Mouse (Mus musculus): ENCODE results near the gene Gm45716.
A peak's percentile ranks its signal among the peaks of the same experiment; 100 is the strongest.
"Not testable (repeated sequence)": the region's sequence is repeated elsewhere in the genome, so short reads cannot be mapped to it uniquely, and the experiment has no call there.

Gene Gm45716

DNA sequence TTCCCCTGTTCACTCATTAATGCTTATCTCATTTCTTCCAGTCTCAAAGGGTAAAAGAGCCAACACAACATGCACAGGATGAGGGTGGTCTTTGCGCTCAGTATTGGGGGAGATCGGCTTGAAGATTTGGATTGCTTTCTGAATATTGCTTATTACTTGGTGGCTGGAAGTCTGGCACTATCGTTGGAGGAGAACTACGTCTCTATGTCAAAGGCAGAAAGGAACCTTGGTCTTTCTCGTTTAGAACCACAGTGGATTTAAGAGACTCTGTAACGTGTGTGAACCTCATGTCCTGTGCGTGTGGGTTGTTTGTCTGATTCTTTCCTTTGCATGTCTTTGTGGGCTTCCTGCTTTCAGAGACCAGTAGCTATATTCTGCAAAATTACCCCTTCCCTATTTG is 63.2 kb downstream of the Gm45716 start:
- DNase-seq: no peak

DNA sequence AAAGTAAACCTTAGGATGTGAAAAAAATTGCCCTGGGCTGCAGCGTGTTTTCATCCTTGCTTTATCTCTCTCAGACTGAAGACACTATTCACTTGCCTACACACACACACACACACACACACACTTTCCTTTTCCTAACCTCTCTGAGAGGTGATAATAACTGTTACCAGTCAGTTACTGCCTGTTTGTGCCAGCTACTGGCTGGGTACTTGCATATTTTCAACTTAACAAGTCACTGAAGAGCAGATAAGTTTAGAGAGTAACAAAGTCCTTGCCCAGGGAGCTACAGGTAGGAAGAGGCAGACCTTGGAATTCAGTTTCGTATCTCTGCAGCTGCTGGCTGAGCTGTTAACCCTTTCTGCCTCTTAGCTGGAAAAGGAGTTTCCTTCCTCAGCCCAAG is 64.4 kb downstream of the Gm45716 start:
- no peak for DNase-seq

DNA sequence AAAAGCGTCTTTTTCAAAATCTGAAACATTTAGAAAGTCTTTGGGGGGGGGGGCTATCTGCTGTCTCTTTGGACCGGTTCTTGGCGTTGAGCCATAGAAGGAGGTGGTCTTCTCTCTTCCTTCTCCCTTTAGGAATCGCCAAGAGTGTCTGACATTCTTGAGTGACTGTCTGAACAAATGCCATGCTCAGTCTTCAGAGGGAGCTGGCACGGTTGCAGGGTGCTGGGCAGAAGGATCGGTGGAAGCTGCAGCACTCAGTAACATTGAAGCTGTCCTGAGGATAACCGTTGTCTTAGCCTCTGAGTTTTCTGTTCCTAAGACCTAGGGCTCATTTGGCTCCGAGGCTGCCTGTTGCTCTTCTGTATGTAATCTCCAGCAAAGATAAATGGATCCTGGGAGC is 64.9 kb downstream of the Gm45716 start:
- DNase-seq: no peak

DNA sequence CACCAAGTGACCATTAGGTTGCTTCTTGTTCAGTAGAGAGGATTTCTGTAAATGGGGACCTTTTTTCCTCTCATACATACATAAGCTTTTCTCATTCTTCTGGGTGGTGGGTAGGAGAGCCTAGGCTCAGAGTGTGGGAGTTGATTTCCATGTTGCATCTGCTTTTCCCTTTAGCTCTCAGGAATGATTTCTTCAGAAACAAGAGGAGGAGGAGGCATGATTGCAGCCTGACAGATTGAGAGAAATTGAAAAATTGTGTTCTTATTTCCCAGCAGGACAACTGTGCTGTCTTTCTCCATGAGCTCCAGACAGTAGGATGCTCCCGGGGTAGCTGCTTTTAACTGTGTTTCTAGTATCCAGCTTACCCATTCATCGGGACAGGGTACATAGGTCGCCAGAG is 67.1 kb downstream of the Gm45716 start:
- DNase-seq: no peak

DNA sequence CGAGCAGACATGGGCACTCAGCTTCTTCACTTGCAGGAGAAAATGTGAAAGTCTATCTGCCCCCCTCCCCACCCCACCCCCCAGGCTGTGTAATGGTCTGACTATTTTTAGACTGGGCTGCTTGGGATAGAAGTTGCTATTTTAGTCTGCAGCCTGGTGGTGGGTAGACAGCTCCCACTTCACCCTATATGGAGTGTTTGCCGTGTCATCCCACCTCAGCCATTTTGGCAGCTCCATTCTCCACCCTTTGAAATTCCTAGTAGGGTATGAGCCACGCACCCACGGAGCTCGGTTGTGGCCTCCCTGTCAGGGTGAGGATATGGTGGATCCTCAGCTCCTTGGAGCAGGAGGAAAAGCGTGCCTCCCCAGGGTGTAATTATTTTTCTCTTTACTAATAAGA is 68.2 kb downstream of the Gm45716 start:
- DNase-seq: no peak

DNA sequence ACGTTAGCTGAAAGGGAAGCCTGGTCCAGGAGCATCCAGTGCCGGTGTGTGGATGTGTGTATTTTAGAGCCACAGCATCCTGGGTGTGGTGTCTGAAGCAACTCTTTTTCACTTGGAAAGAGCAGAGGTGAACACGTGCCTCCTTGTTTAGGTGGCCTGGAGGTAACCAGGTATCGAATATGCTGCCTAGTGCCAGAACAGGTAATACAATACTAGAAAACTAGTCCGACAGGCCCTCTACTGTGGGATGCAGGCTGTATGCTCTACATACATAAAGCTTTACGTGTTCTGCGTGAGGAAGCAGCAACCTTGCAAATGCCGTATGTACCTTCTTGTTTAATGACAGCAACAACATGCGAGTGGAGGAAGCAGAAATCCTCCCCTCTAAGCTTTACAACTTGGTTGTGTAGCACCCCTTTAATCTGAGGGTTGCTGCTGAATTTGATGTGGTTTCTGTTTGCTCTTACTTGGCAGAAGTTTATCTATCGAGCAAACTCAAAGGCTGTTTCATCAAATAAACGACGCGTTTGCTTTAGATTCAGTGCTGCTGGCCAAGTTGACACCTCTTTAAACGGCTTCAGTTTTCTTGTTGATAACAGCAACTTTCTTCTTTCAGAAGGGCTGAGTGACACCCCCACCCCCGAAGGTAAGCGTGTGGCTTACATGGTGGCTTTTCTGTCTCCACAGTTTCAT is 69.5 kb downstream of the Gm45716 start:
- DNase-seq: peak in 1 of 2 experiments; percentile 11

DNA sequence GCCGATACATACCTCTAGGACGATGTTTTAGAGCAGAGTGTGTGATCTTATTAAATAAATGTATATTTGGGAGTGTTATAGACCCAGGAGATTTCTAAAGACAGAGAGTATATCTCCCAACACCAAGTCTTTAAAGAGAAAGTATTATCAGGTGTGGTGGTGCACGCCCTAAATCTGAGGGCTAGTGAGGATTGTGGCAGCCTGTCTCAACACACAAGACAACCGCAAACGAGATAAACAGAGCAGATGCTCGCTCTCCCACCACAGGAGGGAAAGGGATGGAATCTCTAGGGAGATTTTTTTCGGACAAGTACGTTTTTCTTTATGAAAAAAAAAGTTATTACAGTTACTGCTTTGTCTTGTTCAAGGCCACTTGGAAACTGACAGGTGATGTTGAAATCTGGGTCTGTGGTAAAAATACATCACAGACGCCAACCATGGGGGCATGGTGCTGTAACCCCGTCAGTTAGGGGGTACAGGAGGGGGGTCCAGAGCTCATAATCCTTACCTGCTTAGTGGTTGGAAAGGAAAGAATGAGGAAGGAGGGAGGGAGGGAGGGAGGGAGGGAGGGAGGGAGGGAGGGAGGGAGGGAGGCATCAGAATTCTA is 70.9 kb downstream of the Gm45716 start:
- no peak for DNase-seq

DNA sequence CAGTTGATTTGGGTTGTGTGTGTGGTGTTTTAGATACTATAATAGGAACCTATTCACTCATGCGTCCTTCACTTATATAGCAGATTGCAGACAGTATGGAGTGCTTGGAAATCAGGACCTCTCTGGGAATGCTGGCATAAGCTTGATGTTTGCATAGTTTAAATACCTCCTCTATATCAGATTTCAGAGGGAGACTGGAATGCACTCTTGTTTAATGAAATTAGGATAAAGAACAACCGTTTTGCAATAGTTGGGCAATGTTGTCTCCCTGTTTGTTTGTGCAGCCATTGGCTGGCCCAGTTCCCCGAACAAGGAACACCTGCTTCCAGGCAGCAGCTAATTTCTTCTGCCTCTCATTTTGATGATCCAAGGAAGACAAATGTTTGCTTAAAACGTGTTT is 71.6 kb downstream of the Gm45716 start:
- no peak for DNase-seq

DNA sequence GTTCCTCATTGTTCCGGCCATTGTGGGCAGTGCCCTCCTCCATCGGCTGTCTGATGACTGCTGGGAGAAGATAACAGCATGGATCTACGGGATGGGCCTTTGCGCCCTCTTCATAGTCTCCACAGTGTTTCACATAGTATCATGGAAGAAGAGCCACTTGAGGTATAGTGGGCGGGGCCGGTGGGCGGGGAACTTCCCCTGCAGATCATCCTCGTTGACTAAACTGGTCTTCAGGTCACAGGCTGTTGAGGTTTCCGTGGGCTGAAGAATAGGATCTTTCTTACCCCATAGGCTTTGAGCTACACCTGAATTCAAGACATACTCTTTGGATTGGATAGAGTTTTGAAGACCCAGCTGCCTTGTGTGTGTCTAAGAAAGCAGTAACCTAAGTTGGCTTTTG is 72.3 kb downstream of the Gm45716 start:
- no peak for DNase-seq

DNA sequence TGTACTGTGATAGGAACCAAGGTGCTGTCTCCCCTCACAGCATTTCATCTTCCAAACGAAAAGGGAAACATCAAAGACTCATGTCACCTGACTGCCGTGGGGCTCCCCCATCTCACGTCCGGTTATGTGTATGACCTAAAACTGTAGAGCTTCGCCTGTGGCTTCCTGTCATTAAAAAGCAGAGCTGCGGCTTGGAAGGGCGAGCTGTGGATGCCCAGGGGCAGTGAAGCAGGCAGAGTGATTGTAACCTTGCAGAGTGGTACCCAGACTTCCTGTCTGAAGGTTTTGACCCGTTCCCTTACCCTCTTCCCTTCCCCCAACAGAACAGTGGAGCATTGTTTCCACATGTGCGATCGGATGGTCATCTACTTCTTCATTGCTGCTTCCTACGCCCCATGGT is 76.7 kb downstream of the Gm45716 start:
- DNase-seq: peak; percentile 17 to 39

DNA sequence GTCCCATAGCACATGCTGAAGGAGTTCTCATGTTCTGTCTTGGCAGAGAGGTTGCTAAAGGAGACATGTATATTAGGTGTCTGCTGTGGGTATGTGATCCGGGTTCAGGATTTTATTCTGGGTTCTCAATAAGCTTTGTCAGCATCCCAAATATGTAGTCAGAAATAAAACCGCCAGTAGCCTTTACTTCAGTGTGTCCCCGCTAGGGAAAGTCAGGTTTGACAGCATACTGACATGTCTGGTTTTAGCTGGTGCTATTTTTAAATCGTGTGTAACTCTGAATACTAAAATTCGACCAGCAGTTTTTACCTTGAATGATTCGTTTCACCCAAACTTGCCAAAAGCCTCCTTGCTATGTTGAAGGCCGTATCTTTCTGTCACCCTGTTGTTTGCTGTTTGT is 78.1 kb downstream of the Gm45716 start:
- no peak for DNase-seq

DNA sequence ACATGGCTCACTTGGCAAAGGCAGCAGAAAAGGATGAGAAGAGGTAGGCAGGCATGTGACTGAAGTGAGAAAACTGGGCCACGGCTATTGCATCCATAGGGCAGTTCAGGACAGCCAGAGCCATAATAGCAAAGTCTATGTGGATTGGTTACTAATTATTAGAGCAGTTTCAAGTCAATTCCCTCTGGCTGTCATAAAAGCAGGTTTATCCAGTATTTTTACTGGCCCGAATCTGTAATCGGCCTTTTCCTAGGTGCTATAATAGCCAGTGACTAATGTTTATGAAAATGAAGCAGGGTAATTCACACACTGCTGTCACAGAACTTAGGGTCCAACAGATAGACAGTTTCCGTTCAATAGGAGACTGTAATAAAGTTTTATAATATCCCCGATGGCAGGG is 81.5 kb downstream of the Gm45716 start:
- no peak for DNase-seq

DNA sequence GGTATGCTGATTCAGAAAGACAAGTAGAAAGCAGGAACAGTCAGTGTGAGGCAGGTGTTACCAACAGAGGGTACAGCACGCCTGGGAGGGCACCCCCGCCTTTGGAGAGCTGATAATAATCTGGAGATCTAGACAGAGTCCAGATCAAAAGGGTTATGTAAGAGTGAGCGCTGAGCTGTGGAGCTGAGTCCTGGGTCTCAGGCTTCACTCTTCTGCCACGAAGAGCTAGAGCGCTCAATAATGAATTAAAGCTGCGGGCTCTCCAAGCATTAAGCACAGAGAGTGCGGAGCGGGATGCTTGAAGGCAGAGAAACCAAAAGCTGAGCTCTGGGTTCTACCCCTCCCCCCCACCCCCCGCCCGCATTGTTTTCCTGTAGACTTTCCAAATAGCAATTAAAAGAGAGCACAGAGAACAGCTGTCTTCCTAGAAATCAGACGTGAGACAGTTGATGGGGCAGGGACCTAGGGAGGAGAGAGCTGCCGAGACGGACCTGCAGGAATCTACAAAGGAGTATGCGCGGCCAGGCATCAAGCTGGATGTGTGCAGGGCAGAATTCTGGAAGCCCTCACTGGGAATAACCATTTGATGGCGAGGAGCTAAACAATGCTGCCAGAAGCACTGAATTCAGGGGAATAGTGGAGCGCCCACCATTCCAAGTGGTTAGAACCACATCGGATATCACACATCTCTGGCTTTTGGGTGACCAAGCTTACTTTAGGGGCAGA is 82.1 kb downstream of the Gm45716 start:
- DNase-seq: no peak

DNA sequence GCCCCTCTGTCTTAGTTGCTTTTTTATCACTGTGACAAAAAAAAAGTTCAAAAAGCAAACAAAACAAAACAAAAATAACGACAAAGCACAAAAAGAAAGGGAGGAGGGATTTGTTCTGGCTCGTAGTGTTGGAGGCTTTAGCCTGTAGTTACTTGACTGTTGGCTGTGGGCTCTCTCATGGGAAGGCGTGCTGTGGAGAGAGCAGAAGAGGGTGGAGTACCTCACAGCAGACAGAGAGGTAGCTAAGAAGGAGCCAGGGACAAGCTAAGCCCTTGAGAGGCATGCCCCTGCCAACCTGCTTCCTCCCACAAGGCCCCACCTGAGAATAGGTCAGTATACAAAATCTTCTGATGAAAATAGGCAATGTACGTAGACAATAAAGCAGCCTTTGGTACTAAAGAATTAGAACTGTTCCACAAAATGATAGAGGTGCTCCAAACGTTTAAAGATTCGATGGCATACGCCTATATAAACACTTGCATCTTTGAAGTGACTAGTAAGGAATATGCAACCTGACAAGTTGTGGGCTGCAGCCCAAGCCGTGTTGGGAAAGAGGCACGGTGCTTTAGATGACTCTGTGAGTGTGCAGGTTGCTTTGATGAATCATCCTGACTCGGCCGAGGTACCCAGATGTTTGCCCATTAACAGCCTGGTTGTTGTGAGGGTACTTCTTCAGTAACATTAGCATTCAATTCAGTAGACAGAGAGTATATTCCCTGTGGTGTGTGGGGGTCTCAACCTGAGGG is 82.8 kb downstream of the Gm45716 start:
- DNase-seq: no peak

DNA sequence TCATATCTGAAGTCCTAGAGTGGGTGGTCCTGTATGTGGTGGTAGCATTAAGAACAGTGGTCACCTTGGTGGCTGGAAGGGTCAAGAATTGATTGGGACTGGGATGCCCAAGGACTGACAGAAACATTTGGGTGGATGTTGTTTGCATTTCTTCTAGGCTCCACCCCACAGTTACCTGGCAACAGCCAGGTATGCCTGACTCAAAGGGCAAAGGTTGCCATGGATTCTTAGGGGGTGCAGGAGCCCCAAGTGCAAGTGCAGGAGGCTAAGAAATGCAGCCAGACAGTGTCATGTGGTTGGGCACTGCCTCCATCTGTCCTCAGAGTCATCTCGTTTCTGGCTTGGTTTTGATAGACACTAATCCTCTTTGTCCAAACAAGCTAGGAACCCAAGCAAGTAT is 86.7 kb downstream of the Gm45716 start:
- DNase-seq: no peak

DNA sequence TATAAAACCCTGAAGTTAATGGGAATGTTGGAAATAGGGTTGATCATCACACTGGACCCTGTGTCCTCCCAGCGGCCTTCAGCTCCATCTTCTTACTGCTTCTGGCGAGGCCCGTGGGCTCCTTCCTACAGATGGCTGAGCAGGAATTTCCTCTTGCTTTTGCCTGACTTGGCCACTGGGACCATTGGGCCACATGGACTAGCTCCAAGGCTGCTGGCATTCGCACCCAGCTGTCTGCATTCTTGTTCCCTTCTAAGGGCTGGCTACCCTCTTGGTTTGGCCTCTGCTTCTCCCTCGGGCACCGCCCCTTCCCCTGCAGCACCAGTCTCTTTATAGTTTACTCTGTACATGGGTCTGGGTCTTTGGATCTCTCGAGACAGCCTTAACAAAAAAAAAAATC is 88.2 kb downstream of the Gm45716 start:
- DNase-seq: no peak

DNA sequence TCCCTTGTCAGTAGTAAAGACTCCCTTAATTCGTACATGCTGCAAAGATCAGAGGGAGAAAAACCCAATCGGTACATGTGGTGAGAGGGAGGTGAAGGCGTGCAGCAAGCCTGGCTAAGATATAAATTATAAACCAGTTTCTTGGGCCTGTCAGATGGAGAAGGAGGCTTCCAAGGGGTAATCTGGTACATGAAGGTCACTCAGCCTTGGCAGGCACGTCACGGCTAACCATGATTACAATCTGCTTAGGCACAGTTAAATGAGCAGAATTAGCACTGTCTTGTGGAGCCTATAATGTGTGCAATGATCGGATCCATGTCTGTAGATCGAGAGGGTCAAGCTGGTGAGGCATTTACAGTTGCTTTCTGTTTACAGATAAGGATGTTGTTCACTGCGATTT is 88.7 kb downstream of the Gm45716 start:
- DNase-seq: no peak

DNA sequence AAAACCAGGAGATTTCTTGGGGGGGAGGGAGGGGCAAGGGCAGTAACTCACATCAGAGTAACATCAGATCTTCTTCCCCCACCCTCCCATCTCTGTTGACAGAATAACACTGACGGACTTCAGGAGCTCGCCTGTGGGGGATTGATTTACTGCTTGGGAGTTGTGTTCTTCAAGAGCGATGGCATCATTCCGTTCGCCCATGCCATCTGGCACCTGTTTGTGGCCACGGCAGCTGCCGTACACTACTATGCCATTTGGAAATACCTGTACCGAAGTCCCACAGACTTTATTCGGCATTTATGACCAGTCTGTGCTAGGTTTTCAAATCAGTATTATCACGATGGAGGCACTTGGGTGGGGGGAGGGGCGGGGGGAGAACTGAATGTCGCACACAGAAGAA is 89.1 kb downstream of the Gm45716 start:
- no peak for DNase-seq

DNA sequence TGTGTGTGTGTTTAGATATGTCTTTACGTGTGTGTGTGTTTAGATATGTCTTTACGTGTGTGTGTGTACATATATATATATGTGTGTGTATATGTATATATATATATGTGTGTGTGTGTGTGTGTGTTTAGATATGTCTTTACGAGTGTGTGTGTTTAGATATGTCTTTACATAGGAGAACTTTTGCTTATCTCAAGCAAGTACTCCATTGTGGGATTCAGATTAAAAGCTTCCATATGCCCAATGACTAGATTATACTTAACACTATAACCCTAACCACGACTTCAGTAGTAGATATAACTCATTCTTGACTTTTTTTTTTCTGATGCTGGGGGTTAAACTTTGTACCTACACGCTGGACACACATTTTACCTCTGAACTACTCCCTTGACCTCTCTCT is 92.6 kb downstream of the Gm45716 start:
- DNase-seq: no peak

DNA sequence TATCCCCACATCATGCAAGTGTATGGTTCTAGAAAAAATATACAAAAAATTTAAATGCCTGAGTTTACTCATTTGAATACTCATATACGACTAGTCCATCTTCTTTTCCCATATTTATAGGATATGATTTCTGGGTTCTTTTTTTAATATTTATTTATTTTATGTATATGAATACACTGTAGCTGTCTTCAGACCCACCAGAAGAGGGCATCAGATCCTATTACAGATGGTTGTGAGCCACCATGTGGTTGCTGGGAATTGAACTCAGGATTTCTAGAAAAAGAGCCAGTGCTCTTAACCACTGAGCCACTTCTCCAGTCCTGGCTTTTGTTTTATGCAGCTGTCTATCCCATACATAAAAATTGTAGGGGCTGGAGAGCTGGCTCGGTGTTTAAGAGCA is 94.5 kb downstream of the Gm45716 start:
- not testable (repeated sequence) for DNase-seq

DNA sequence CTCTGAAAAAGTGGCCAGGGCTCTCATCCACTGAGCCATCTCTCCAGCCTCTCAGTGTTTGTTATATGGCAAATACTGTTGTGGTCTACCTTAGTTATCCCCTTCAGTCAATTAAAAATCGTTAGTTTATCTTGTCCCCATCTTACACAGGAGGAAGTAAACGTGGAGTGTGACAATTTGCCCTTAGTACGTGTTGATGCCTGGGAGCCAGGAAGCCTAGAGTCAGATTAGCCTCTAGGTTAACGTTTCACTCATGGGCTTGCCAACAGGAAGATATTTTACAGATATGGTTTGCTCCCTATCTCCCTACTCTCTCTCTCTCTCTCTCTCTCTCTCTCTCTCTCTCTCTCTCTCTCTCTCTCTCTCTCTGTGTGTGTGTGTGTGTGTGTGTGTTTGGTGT is 95.7 kb downstream of the Gm45716 start:
- no peak for DNase-seq

DNA sequence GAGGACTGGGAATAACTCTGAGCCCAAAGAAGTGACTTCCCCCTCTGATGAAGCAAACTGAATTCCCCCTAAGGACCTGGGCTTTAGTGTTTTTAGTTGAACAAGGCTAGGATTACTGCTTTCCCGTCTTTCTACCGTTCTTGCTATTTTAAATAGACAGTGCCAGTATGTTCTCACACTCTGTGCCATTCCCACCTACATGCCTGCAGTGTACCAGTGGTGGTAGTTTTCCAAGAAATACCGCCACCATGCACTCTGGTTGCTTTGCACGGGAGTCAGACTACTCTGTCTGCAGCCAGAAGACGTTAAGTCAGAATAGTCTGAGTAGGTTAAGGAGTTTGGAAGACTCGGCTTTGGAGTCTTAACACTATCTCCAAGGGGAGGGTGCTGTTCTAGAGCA is 96.1 kb downstream of the Gm45716 start:
- DNase-seq: no peak

DNA sequence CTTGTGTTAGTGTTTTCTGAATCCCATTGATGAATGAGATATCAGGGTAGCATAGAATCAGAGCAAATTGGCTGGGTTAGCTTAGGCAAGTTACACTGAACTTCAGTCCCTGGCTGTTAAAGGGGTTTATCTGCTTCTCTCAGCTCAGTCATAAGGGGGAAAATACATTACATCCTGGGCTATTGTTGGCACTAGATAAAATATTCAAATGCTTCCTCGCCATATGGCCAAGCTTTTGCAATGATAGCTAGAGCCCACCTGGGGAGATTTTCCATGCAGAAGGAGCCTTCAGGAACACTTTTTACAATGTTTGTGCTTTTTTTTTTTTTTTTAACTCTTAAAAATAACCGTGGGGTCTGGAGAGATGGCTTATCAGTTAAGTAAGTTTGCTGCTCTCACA is 96.6 kb downstream of the Gm45716 start:
- no peak for DNase-seq

DNA sequence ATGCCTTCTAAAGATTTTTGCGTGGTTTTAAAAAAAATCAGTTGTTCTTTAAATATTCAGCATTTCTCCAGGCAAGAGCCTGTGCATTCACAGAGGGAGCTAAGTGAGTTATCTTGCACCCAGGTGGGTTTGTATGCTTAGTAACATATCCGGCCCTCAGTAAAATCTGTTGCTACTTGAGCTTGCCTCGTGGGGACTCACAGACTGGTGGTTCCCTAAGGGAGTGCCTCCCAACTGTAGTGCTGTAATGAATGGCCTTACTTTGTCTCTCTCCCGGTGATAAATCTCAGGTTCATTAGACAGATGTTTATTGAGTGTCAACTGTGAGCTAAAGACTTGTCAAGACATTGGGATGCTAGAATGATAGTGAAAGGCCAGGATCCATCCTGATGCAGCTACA is 97.1 kb downstream of the Gm45716 start:
- no peak for DNase-seq

Data from thymus, postnatal 36 days (tissue).